Mouse (Mus musculus): ENCODE data around the gene Plcg2. TPM values are rescaled to one million over a fixed set of nuclear protein-coding genes. Genes with fewer than 3 reads are reported as not detected.

Gene Plcg2
- total RNA-seq, 2 experiments from 2014 or later = 8.1 to 9.2 TPM

DNA sequence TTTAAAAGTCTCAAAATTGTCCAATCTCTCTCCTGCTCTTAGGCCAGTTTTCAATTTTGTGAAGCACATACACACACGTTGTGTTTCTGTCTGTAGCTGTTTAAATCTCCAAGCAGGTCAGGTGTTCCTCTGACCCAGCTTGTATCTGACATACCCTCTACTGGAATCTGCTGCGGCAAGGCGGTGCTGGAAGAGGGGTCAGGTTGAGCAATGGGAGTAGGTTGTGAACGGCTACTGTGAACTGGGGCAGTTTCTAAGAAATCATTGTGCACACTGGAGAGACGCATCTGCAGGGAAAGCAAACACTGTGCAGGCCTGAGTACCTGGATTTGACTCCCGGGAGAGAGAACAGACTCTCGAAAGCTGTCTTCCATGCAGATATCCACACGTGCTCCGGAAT, 178.4 kb downstream of the Plcg2 start:
- ATAC-seq (replicated peaks; ENCODE audit: low FRiP score, low TSS enrichment, poor library complexity, severe bottlenecking) = no peak

DNA sequence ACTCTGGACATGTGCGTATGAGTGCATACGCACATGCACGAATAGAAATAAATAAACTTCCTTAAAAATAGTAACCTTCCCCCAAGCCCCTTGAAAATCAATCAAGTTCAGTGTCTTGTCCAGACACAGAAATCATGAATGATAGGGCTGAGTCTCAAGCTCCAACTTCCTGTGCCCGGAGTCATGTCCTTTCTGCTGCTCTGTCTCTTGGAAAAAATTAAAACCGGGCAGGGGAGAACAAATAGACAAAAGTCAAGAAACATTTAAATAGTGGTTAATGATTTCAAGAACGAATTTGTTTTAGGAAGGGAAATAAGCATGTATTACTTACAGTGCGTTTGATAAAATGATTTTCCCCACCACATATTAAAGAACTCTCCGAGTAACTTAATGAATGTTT, 178.9 kb downstream of the Plcg2 start:
- no peak for ATAC-seq (replicated peaks; ENCODE audit: low FRiP score, low TSS enrichment, poor library complexity, severe bottlenecking)

DNA sequence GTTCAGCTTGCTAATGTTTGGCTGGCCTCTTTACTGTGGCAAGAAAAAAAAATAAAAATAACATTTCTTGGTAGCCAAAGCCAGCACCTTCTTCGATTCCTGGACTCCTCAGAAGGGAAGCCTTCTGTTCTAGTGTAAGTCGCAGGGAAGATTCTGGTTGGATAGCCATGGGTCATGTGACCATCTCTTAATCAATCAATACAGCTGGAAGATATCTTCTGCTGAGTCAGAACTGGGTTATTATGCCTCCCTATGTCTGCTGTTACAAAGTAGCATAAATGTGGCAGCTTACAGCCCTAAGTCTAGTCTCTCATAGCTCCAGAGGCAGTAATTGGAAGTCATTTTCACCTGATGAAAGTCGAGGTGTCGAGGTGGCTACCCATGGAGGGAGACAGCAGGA, 180.6 kb downstream of the Plcg2 start:
- no peak for ATAC-seq (replicated peaks; ENCODE audit: low FRiP score, low TSS enrichment, poor library complexity, severe bottlenecking)

DNA sequence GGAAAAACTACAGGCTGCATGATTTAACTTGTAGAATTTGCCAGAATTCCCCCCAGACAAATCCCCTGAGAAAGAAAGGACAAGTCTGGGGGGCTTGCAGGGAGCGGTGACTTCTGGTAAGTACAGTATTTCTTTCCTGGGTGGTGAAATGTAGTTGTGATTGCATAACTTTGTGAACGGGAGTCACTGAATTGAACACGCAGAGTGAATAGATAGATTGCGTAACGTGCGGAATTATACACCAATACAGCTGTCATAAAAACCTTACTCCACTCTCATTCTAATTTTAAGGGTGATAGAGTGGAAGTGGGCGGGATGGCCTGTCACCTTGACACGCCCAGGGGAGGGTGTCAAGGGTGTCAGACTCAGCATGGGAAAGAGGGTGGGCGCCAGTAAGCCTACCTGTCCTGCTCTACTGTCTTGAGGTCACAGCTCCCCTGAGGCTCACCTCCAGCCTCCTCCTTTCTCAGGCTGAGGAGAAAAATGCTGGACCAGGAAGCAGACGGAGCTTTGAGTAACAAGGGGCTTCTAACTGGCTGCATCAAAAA, 185.9 kb downstream of the Plcg2 start:
- no peak for ATAC-seq (replicated peaks; ENCODE audit: low FRiP score, low TSS enrichment, poor library complexity, severe bottlenecking)

DNA sequence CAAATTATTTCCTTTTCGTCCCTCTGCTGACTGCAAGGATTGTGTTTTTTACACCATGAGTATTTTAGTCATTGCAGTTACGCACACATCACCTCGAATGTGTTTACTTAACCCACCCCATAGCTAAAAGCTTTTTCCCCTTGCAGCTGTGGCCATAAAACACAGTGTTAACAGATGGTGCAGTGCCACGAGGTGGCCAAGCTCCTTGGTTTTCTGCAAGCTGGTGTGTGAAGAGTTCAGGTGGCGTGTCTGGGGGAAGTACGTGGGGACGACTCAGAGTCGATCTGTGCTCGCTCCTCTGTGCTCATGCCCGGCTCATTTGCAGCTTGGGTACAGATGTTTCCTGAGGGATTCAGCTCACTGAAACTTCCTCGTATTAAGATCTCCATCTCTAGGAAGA, 186.4 kb downstream of the Plcg2 start:
- ATAC-seq (replicated peaks; ENCODE audit: low FRiP score, low TSS enrichment, poor library complexity, severe bottlenecking) = no peak

Other genes starting within 250 kb of the Plcg2 start
- 40.2 and 60.7 TPM in 2 replicates for gene Cmip, start 241.2 kb upstream of the Plcg2 start, total RNA-seq (2014; fragmentation: Nextera tagmentation)
- 9.3 and 9.6 TPM in 2 replicates for gene Cmip, start 241.2 kb upstream of the Plcg2 start, total RNA-seq (2017)
- gene Sdr42e1, start 175.4 kb downstream of the Plcg2 start, total RNA-seq (2014; fragmentation: Nextera tagmentation) = 2.3 and 4.0 TPM in 2 replicates
- gene Sdr42e1, start 175.4 kb downstream of the Plcg2 start, total RNA-seq (2017) = 0.89 and 4.3 TPM in 2 replicates
- not detected in 2 replicates for gene Hsd17b2, start 203.6 kb downstream of the Plcg2 start, total RNA-seq (2014; fragmentation: Nextera tagmentation)
- not detected in 2 replicates for gene Hsd17b2, start 203.6 kb downstream of the Plcg2 start, total RNA-seq (2017)

Data from megakaryocyte-erythroid progenitor cell, adult 5-6 weeks (primary cell).